Mouse (Mus musculus) forebrain, embryonic 16.5 days (tissue): ENCODE measurements at regions not wholly inside any gene's neighbourhood (a gene's known extent, or its start where the extent isn't known, plus 50 kb on each side); places are given as distances from the start of the nearest gene placed in this dataset.

Experiments
- ATAC-seq: fragments of 200-750 bp; cut with Nextera tagmentation; 2 replicates; pipeline ENCODE4 v1.8.0; 2017; ENCODE audit warnings: mild to moderate bottlenecking, moderate library complexity
- H3K27ac ChIP-seq: fragments of 300-500 bp; sonication (generic); 2 replicates; pipeline ENCODE4 v1.5.1; 2014; ENCODE audit warnings: low read length, control low read depth
- H3K27me3 ChIP-seq: fragments of 300-500 bp; sonication (generic); replicated peaks from 2 replicates; pipeline ENCODE4 v1.6.1; 2014; ENCODE audit warnings: low read length; ENCODE audit not compliant: control insufficient read depth, insufficient read depth
- H3K36me3 ChIP-seq: fragments of 300-500 bp; sonication (generic); 2 replicates; pipeline ENCODE4 v1.6.1; 2014; ENCODE audit not compliant: control insufficient read depth, insufficient read depth
- H3K4me1 ChIP-seq: fragments of 300-500 bp; sonication (generic); replicated peaks from 2 replicates; pipeline ENCODE4 v1.6.1; 2014; ENCODE audit warnings: low read length; ENCODE audit not compliant: control insufficient read depth, insufficient read depth
- H3K4me2 ChIP-seq: fragments of 300-500 bp; sonication (generic); 2 replicates; pipeline ENCODE4 v1.6.1; 2014; ENCODE audit warnings: mild to moderate bottlenecking, low read length, control low read depth
- H3K4me3 ChIP-seq: fragments of 300-500 bp; sonication (generic); replicated peaks from 2 replicates; pipeline ENCODE4 v1.5.1; 2014; ENCODE audit warnings: mild to moderate bottlenecking, low read length, control low read depth
- H3K9ac ChIP-seq: fragments of 300-500 bp; sonication (generic); replicated peaks from 2 replicates; pipeline ENCODE4 v1.6.1; 2014; ENCODE audit warnings: low read depth, low read length, control low read depth
- H3K9me3 ChIP-seq: fragments of 300-500 bp; sonication (generic); 2 replicates; pipeline ENCODE4 v1.6.1; 2016; ENCODE audit warnings: low read length; ENCODE audit not compliant: control insufficient read depth
- WGBS: fragments of 180-500 bp; shearing (Covaris S2); extraction: QIAGEN DNeasy Blood & Tissue Kit; methylation state at CpG from one replicate; pipeline ENCODE4 v1.1.7; 2014; 5-methylcytosine and 5-hydroxymethylcytosine counted together

DNA sequence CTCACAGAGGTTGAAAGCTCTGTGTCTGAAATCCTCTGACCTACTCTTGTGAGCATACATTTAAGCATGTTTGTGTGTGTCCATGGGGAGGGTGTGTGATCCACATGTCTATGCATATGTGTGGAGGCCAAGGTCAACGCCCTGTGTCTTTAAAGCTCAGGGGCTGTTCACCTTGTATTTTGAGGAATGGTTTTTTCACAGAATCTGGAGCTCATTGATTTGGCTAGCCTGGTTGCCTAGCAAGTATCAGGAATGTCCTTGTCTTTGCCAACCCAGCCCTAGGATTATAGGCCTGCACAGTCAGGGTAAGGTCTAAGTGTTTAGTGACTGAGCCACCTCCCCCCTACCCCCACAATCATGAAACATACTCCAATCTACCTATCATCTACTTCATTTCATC, 394.0 kb upstream of the Plxna2 start:
- ATAC-seq = no peak
- H3K9me3 ChIP-seq = no peaks in the 10 kb centered on the region
- H3K36me3 ChIP-seq = no peaks in the 10 kb centered on the region
- H3K4me1 ChIP-seq = peaks cover 41% of the 10 kb centered on the region
- H3K27ac ChIP-seq = no peak overlapping the region
- H3K4me3 ChIP-seq = no peak overlapping the region
- 73% methylated on average over 1 of the region's 1 CpGs for WGBS
- H3K9ac ChIP-seq = no peak overlapping the region
- no peak overlapping the region for H3K4me2 ChIP-seq
- no peaks in the 10 kb centered on the region for H3K27me3 ChIP-seq

DNA sequence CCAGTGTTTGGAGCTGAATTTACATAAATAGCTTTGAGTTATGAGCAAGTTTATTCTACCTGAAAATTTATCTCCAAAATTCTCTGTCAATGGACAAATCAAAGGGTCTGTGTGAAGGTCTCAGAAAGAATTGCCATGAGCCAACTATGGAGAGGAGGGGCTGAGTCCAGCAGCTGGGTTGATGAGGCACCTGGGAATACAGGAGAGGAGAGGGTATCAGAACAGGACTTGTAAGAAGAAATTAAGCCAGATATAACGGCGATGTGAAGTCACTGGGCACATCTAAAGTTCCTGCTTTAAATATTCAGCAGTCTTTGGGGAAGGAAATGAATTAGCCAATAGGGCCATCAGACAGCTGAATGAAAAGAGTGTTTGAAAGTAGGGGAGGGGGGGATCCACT, 394.4 kb upstream of the Plxna2 start:
- Histone ChIP-seq H3K9ac (no peak overlapping the region), H3K4me3 (no peak overlapping the region), H3K27ac (no peak overlapping the region), H3K36me3 (no peaks in the 10 kb centered on the region), H3K9me3 (no peaks in the 10 kb centered on the region), H3K4me1 (peaks cover 41% of the 10 kb centered on the region), H3K27me3 (no peaks in the 10 kb centered on the region), H3K4me2 (no peak overlapping the region)
- WGBS = 18% methylated on average over 2 of the region's 2 CpGs
- ATAC-seq = no peak

DNA sequence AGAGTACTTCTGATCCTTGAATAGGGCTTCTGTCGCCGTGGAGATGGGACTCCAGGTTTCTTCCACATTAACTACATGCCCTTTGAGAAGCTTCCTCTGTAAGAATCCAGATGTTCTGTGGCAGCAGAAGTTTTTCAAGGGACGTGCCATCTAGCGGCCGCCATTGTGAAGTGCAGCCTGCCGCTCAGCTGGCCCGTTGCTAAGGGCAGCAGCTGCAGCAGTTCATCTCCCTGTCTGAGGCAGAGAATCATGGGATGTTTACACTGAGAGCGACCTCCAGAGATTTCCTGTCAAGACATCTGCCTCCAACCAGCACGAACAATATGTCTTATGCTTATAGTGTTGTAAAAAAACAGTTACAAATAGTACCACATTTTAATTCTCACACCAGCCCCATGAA, 395.0 kb upstream of the Plxna2 start:
- ATAC-seq = peak; percentile 39; the same call in 1 of the 2 replicates
- H3K9me3 ChIP-seq = no peaks in the 10 kb centered on the region
- peaks cover 40% of the 10 kb centered on the region for H3K4me1 ChIP-seq
- no peaks in the 10 kb centered on the region for H3K27me3 ChIP-seq
- H3K4me3 ChIP-seq = no peak overlapping the region
- no peak overlapping the region for H3K4me2 ChIP-seq
- 2% methylated on average over 9 of the region's 9 CpGs for whole genome bisulfite sequencing
- H3K9ac ChIP-seq = no peak overlapping the region
- H3K36me3 ChIP-seq = no peaks in the 10 kb centered on the region
- H3K27ac ChIP-seq = no peak overlapping the region

DNA sequence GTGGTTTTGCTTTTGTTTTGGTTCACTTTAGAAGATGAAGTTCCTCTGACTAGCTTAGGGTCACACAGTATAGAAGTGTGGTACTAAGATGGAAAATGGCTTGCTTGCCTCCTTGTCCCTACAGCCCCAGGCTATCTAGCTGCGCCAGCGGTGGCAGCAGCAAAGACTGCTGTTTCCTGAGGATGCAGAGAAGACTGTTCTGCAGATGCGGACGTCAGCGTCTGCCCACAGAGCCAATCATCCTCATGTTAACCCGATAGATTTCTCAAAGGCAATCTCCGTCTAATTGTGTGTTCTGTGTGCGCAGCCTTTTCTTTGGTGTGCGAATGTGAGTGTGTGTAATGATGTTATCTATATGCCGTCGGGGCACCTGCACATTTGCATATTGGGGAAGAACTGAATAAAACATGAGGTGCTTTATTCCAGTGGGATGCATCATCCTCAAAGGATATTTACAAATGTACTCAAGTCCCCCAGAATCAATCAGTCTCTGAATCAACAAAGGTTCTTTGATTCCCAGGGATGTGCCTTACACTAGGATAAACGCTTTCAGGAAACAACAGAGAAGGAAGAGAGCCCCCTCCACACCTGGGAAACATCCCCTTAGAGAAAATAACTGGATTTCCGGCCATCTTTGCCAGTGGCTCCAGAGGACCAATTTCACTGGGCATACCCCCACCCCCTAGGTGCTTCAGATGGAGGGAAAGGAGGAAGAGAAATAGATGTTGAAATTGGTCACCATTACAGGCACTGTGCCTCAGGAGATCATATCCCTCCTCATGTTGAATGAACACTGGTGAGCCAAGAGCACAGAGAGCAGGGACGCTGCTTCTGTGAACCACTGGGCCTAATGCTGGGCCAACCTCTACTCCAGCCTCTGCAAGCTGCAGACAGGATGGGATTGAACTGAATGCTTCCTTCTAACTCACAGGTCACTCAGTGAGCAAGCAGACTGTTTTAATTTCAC, 409.7 kb upstream of the Plxna2 start:
- 25% methylated on average over 14 of the region's 14 CpGs for WGBS
- Histone ChIP-seq H3K9me3 (no peaks in the 10 kb centered on the region), H3K27me3 (no peaks in the 10 kb centered on the region), H3K4me3 (no peak overlapping the region), H3K27ac (peak overlapping the region; percentile 73), H3K36me3 (no peaks in the 10 kb centered on the region), H3K9ac (no peak overlapping the region), H3K4me1 (0 out of 2 replicates have a peak, but pooled peaks cover 4% of the 10 kb centered on the region), H3K4me2 (no peak overlapping the region)
- peak; percentile 87 for ATAC-seq

DNA sequence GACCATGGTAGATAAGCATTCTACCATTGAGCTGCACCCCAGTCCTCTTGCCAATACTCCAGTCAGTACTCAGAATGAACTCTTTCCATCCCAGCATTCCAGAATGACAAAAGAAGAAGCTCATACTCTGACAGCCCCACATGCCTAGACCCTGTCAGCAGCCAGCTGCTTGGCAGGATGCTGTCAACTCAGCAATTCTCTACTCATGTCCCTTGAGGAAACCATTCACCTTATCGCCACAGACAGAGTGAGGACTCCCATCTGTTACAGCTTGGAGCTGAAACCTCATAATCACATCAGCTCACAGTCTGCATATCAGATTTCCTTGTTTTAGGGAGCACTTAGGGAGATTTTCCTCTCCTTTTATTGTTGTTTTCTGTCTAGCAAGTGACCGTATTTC, 420.5 kb upstream of the Plxna2 start:
- ATAC-seq = no peak
- Histone ChIP-seq H3K9me3 (no peaks in the 10 kb centered on the region), H3K9ac (no peak overlapping the region), H3K27ac (no peak overlapping the region), H3K4me2 (no peak overlapping the region), H3K36me3 (no peaks in the 10 kb centered on the region), H3K4me3 (no peak overlapping the region), H3K27me3 (no peaks in the 10 kb centered on the region), H3K4me1 (0 out of 2 replicates have a peak, but pooled peaks cover 3% of the 10 kb centered on the region)
- 67% methylated on average over 2 of the region's 2 CpGs for WGBS

DNA sequence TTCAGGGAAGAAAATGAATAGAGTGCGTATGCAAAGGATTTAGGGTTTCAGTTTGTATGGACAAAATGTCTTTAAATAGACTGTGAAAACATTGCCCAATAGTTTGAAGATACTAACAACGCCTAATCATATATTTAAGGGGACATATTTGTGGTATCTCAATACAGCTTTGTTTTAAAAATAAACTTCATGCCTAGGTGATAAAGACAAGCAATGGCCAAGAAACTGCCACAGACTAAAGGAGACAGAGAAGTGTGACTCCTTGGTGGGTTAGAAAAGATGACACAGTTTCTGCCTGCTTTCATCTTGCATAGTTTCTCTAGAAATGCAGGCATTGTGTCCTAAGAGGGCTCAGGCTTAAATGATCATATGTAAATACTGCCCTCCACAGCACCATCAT, 435.7 kb upstream of the Plxna2 start:
- no peaks in the 10 kb centered on the region for H3K9me3 ChIP-seq
- no peak overlapping the region for H3K4me3 ChIP-seq
- H3K27ac ChIP-seq = no peak overlapping the region
- no peaks in the 10 kb centered on the region for H3K36me3 ChIP-seq
- H3K27me3 ChIP-seq = no peaks in the 10 kb centered on the region
- no peak for ATAC-seq
- H3K4me1 ChIP-seq = no peaks in the 10 kb centered on the region
- no peak overlapping the region for H3K4me2 ChIP-seq
- no peak overlapping the region for H3K9ac ChIP-seq
- 89% methylated on average over 2 of the region's 2 CpGs for WGBS

DNA sequence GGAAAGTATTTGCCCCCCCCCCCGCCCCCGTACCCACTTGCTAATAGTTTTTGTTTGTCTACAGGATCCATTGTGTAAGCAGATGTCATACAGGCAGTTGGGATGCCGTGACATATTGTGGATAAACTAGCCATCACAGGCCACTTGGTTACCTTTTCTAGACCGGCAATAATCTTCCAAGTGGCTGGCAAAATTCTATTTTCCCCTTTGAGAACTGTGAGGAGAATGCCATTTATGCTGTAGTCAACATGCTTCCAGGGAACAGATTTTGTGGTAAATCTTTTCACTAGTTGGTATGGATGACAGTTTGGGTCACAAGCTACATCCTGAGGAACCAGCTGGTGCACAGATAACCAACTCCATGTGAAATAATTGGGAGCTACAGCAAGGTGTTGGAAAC, 456.5 kb upstream of the Plxna2 start:
- Histone ChIP-seq H3K4me1 (peaks cover 10% of the 10 kb centered on the region), H3K4me3 (no peak overlapping the region), H3K27me3 (no peaks in the 10 kb centered on the region), H3K9me3 (no peaks in the 10 kb centered on the region), H3K36me3 (no peaks in the 10 kb centered on the region), H3K4me2 (no peak overlapping the region), H3K9ac (no peak overlapping the region), H3K27ac (peak overlapping the region; percentile 89)
- ATAC-seq = peak; percentile 45
- 27% methylated on average over 4 of the region's 4 CpGs for WGBS

DNA sequence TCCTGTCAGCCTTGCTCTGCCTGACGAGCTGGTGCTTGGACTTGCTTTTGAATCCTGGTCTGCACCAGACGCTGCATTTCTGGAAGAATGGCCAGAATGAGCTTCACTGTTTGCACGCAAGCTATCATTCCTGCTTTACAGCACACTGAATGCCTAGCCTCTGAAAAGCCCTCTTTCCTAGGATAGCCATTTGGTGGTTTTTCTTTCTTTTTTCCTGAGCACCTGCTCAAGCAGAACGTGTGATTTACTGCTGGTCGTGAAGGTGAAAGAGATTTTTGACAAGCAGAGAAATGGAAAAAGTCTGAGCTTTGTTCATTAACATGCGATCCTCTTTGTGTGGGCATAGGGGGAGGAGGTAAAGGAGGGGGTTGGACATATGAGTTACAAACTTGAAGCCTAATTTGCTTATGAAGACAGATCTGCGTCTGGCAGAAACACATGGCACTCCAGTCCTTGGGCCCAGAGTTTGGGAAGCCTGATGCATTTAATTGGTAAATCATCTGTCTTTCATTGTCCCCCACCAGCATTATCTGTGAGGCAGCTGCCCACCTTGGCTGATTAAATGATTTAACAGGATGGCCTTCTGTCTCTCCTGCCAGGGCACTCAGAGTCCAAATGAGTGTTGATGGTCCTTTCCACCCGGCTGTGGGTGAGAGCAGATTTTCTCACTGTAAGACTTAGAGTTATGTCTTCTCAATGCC, 457.1 kb upstream of the Plxna2 start:
- Histone ChIP-seq H3K27me3 (no peaks in the 10 kb centered on the region), H3K36me3 (no peaks in the 10 kb centered on the region), H3K4me1 (peaks cover 10% of the 10 kb centered on the region), H3K4me2 (no peak overlapping the region), H3K9me3 (no peaks in the 10 kb centered on the region), H3K4me3 (no peak overlapping the region), H3K9ac (0 out of 2 replicates have a peak overlapping the region, but pooled peaks have one; percentile 0), H3K27ac (peak overlapping the region; percentile 89)
- peak; percentile 87 for ATAC-seq
- WGBS = 7% methylated on average over 8 of the region's 8 CpGs

DNA sequence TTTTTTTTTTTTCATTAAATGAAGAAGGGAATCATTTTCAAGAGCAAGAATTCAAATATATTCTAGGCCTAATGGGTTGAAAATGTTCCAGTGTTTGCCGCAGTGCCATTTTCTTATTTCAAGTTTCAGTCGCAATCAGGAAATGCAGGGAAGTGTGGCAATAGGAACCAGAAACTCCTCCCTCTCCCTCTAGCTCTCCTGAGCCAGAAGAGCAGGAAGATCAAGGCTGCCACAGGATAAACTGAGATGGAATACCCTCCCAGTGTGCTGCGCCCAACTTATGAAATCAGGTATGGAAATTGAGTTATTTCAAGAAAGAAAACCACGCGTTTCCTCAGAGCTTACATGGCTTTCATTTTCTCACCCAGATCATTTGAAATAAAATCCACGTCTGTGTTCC, 460.8 kb upstream of the Plxna2 start:
- Histone ChIP-seq H3K4me1 (peaks cover 10% of the 10 kb centered on the region), H3K27ac (no peak overlapping the region), H3K4me3 (no peak overlapping the region), H3K36me3 (no peaks in the 10 kb centered on the region), H3K4me2 (no peak overlapping the region), H3K9me3 (no peaks in the 10 kb centered on the region), H3K9ac (no peak overlapping the region), H3K27me3 (no peaks in the 10 kb centered on the region)
- no peak for ATAC-seq
- 88% methylated on average over 6 of the region's 6 CpGs for WGBS
